Mouse (Mus musculus): Measurements from ENCODE around the gene Snx30.

GRCm38 (mm10) chr4:59914608-59915403 lies 109.2 kb downstream of the Snx30 start, which contains the start of gene Slc46a2:
- TF ChIP-seq CTCF (conservative IDR thresholded peaks at IDR 0.05; ENCODE audit: low read length) (no peak), POU5F1 (IDR thresholded peaks at IDR 0.05; ENCODE audit: borderline replicate concordance, low read length) (no peak), NANOG (IDR thresholded peaks at IDR 0.05; ENCODE audit: borderline replicate concordance, low read length) (no peak)

All from E14TG2a.4 (cell line).